Mouse (Mus musculus) heart, embryonic 13.5 days (tissue): Measurements from ENCODE around the gene Slc38a11. TPM values are rescaled to one million over a fixed set of nuclear protein-coding genes. Genes with fewer than 3 reads are reported as not detected.

Source experiments
- ATAC-seq: fragments of 200-750 bp; cut with Nextera tagmentation; 2 replicates; pipeline ENCODE4 v1.8.0; 2017; ENCODE audit warnings: moderate TSS enrichment; ENCODE audit not compliant: insufficient number of reproducible peaks, low FRiP score, low TSS enrichment; ENCODE audit errors: extremely low read depth
- H3K27ac ChIP-seq: fragments of 300-500 bp; sonication (generic); replicated peaks from 2 replicates; pipeline ENCODE4 v1.5.1; 2015; ENCODE audit warnings: moderate library complexity, mild to moderate bottlenecking, inconsistent platforms
- H3K27me3 ChIP-seq: fragments of 300-500 bp; sonication (generic); replicated peaks from 2 replicates; pipeline ENCODE4 v1.6.1; 2015; ENCODE audit warnings: mild to moderate bottlenecking, inconsistent platforms
- H3K36me3 ChIP-seq: fragments of 300-500 bp; sonication (generic); 2 replicates; pipeline ENCODE4 v1.6.1; 2015; ENCODE audit warnings: mild to moderate bottlenecking, inconsistent platforms
- H3K4me1 ChIP-seq: fragments of 300-500 bp; sonication (generic); 2 replicates; pipeline ENCODE4 v1.6.1; 2015; ENCODE audit warnings: inconsistent platforms
- H3K4me2 ChIP-seq: fragments of 300-500 bp; sonication (generic); 2 replicates; pipeline ENCODE4 v1.6.1; 2015; ENCODE audit warnings: inconsistent platforms, mild to moderate bottlenecking, moderate library complexity
- H3K4me3 ChIP-seq: fragments of 300-500 bp; sonication (generic); 2 replicates; pipeline ENCODE4 v1.5.1; 2015; ENCODE audit warnings: moderate library complexity, mild to moderate bottlenecking, inconsistent platforms
- H3K9ac ChIP-seq: fragments of 300-500 bp; sonication (generic); 2 replicates; pipeline ENCODE4 v1.6.1; 2015; ENCODE audit warnings: inconsistent platforms, mild to moderate bottlenecking, moderate library complexity
- H3K9me3 ChIP-seq: fragments of 300-500 bp; sonication (generic); 2 replicates; pipeline ENCODE4 v1.6.1; 2016; ENCODE audit warnings: inconsistent platforms
- WGBS: fragments of 180-500 bp; shearing (Covaris S2); methylation state at CpG from one replicate; pipeline ENCODE4 v1.1.7; 2015; ENCODE audit warnings: mixed read lengths; 5-methylcytosine and 5-hydroxymethylcytosine counted together
- polyA plus RNA-seq: library from polyadenylated mRNA; unstranded; fragments of >200 nt; fragmentation: Nextera tagmentation; extraction: Ambion mirVana; gene quantifications from 2 replicates; pipeline ENCODE4 v1.2.1, GENCODE M21; 2015

Gene Slc38a11
- polyA plus RNA-seq, 1 experiment from 2014 or later, result not detected

DNA sequence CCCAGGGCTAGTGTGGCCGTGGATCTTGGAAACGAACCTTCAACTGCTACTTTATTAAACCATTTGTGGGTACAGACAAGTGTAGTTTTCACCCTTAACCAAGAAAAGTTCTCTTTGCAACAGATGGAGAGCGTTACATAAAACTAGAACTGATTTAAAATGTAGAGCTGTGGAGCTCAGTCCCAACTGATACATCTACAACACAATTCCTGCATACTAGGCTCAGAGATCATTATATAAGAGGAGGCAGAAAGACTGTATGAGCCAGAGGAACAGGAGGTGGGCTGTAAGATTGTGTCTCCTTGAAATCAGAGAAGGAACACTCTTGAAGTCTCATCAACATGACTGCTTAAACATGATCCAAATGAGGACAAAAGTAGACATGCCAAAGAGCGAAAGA is 9.2 kb upstream of the Slc38a11 start:
- H3K4me1 ChIP-seq, result no peaks in the 10 kb centered on the region
- no peaks in the 10 kb centered on the region for H3K36me3 ChIP-seq
- no peaks in the 10 kb centered on the region for H3K9me3 ChIP-seq
- H3K9ac ChIP-seq, result no peak overlapping the region
- no peak overlapping the region for H3K4me2 ChIP-seq
- ATAC-seq, result no peak
- no peak overlapping the region for H3K4me3 ChIP-seq
- WGBS, result 82% methylated on average over 4 of the region's 4 CpGs
- no peak overlapping the region for H3K27ac ChIP-seq
- no peaks in the 10 kb centered on the region for H3K27me3 ChIP-seq

GRCm38 (mm10) chr2:65360736-65361475 is 2.9 kb downstream of the Slc38a11 start:
- H3K9me3 ChIP-seq, result no peaks in the 10 kb centered on the region
- no peak overlapping the region for H3K9ac ChIP-seq
- no peak overlapping the region for H3K4me2 ChIP-seq
- 78% methylated on average over 9 of the region's 9 CpGs for WGBS
- no peak for ATAC-seq
- H3K27ac ChIP-seq, result no peak overlapping the region
- H3K4me1 ChIP-seq, result peaks cover 6% of the 10 kb centered on the region; the same call in 1 of the 2 replicates
- H3K36me3 ChIP-seq, result no peaks in the 10 kb centered on the region
- no peak overlapping the region for H3K4me3 ChIP-seq
- peaks cover 16% of the 10 kb centered on the region; the same call in 1 of the 2 replicates for H3K27me3 ChIP-seq

DNA sequence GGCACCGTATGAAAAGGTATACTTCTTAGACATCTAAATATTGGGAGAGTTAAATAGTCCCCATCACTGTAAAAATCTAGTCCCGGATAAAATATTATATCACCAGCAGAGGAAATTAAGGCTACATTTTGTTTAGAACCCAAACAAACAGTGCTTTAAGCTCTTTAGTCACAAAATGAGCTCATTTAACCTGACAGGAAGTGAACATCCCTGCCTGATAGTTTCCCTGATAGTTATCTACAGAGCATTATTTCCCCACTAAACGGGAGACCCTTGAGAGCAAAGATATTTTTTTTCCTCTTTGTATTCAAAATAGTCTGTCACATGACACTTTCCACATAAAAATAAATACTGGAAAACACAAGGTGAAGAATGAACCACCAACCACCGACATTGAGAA is 16.5 kb downstream of the Slc38a11 start:
- no peak for ATAC-seq
- Histone ChIP-seq H3K9ac (no peak overlapping the region), H3K36me3 (no peaks in the 10 kb centered on the region), H3K9me3 (no peaks in the 10 kb centered on the region), H3K4me3 (no peak overlapping the region), H3K4me1 (peaks cover 13% of the 10 kb centered on the region), H3K27ac (no peak overlapping the region), H3K4me2 (no peak overlapping the region), H3K27me3 (no peaks in the 10 kb centered on the region)
- 57% methylated on average over 4 of the region's 4 CpGs for WGBS

- 62% methylated on average over 1 of the region's 1 CpGs for WGBS
- no peak overlapping the region for H3K27ac ChIP-seq
- ATAC-seq, result no peak
Observed at GRCm38 (mm10) chr2:65346915-65347314, 16.9 kb downstream of the Slc38a11 start.

DNA sequence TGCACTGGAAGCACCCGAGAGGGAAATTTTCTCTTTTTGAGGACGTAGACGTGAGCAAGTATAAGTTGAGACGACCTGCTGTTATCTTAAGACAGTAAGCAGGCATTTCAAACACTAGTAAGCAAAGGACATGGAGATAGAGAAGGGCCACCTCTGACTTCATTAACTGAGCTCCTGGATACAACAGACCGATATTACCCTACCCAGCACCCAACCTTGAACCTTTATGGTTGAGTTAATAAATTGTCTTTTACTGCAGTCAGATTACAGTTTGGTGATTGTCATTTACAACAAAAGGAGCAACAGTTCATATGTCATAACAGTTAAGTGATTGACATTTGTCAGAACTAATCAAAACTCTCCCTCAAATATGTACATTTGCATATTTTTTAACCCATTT is 17.8 kb downstream of the Slc38a11 start:
- H3K27me3 ChIP-seq, result no peaks in the 10 kb centered on the region
- H3K9ac ChIP-seq, result no peak overlapping the region
- no peaks in the 10 kb centered on the region for H3K36me3 ChIP-seq
- no peak overlapping the region for H3K4me3 ChIP-seq
- H3K9me3 ChIP-seq, result no peaks in the 10 kb centered on the region
- no peak overlapping the region for H3K27ac ChIP-seq
- no peak for ATAC-seq
- WGBS, result 73% methylated on average over 5 of the region's 5 CpGs
- H3K4me2 ChIP-seq, result no peak overlapping the region
- peaks cover 19% of the 10 kb centered on the region for H3K4me1 ChIP-seq

More at GRCm38 (mm10) chr2:65346915-65347314, 16.9 kb downstream of the Slc38a11 start:
- Histone ChIP-seq H3K4me2 (no peak overlapping the region), H3K9ac (no peak overlapping the region), H3K9me3 (no peaks in the 10 kb centered on the region), H3K36me3 (no peaks in the 10 kb centered on the region), H3K27me3 (no peaks in the 10 kb centered on the region), H3K4me3 (no peak overlapping the region), H3K4me1 (peaks cover 16% of the 10 kb centered on the region)

- no peaks in the 10 kb centered on the region for H3K9me3 ChIP-seq
- peak overlapping the region; percentile 39; the same call in 1 of the 2 replicates for H3K27ac ChIP-seq
- no peaks in the 10 kb centered on the region for H3K36me3 ChIP-seq
- 0 out of 2 replicates have a peak overlapping the region, but pooled peaks have one; percentile 4 for H3K9ac ChIP-seq
- H3K4me1 ChIP-seq, result peaks cover 22% of the 10 kb centered on the region
- H3K4me2 ChIP-seq, result peak overlapping the region; percentile 30; the same call in 1 of the 2 replicates
- WGBS, result 28% methylated on average over 10 of the region's 10 CpGs
- ATAC-seq, result no peak
- H3K4me3 ChIP-seq, result no peak overlapping the region
- H3K27me3 ChIP-seq, result no peaks in the 10 kb centered on the region
Observed at GRCm38 (mm10) chr2:65342057-65342456, 21.8 kb downstream of the Slc38a11 start.

GRCm38 (mm10) chr2:65340839-65341238 is 23.0 kb downstream of the Slc38a11 start:
- Histone ChIP-seq H3K27me3 (no peaks in the 10 kb centered on the region), H3K4me3 (no peak overlapping the region), H3K4me1 (peaks cover 22% of the 10 kb centered on the region), H3K27ac (no peak overlapping the region), H3K36me3 (no peaks in the 10 kb centered on the region), H3K9me3 (no peaks in the 10 kb centered on the region), H3K4me2 (no peak overlapping the region), H3K9ac (no peak overlapping the region)
- no peak for ATAC-seq
- WGBS, result 83% methylated on average over 3 of the region's 3 CpGs

DNA sequence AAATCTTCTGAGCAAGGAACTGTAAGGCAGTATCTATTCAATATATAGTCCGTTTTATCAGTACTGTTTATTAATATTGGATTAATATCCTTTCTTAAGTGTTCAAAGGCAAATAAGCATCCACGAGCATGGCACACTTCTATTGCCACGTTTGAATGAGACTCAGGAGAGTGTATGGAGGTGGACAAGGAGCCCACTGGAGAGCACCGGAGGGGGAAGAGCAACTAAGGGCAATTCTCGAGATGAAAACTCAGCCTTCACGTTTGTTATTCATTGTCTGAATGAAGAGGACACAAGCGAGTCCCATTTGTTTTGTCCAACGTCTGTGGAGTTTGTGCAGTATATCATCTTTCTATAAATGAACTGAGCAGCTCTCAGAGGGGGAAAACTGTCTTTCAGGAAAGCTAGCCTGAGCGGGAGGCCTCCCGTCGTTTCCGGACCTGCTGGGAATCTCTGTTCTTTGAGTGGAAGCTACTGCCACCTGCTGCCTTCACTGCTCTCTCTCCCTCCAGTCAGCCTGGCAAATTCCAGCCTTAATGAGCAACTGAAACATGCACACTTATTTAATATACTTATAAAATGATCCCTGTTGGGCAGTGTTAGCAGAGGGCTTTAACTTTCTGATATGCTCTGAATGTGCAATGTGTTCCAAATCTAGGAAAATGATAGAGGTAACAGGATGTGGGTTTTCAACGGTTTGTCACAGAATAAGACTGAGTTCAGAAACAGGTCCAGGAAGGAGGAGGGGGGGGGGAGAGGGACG is 26.3 kb downstream of the Slc38a11 start:
- peak overlapping the region; percentile 52 for H3K4me2 ChIP-seq
- no peak overlapping the region for H3K4me3 ChIP-seq
- H3K27ac ChIP-seq, result no peak overlapping the region
- ATAC-seq, result no peak
- no peaks in the 10 kb centered on the region for H3K27me3 ChIP-seq
- peak overlapping the region; percentile 47; the same call in 1 of the 2 replicates for H3K9ac ChIP-seq
- no peaks in the 10 kb centered on the region for H3K36me3 ChIP-seq
- H3K9me3 ChIP-seq, result no peaks in the 10 kb centered on the region
- WGBS, result 17% methylated on average over 14 of the region's 14 CpGs
- H3K4me1 ChIP-seq, result peaks cover 22% of the 10 kb centered on the region

DNA sequence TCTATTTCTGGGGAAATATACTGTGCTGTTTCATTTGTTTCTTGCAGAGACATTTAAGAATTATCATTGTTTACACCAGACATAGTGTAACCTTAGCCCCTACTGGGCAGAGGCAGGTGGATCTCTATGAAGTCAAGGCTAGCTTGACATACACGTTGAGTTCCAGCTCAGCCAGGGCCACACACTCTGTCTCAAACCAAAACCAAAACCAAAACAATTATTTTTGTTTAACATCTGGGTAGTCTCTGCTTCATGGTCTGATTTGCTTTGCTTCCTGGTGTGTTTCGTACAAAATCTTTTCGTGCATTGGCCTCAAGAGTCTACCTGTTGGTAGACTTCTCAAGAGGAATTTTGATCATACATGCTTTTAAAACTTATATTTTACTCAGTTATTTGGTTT is 27.2 kb downstream of the Slc38a11 start:
- Histone ChIP-seq H3K4me2 (no peak overlapping the region), H3K36me3 (no peaks in the 10 kb centered on the region), H3K27me3 (no peaks in the 10 kb centered on the region), H3K4me3 (no peak overlapping the region), H3K9me3 (peaks cover 4% of the 10 kb centered on the region; the same call in 1 of the 2 replicates), H3K9ac (no peak overlapping the region), H3K27ac (no peak overlapping the region), H3K4me1 (peaks cover 16% of the 10 kb centered on the region)
- WGBS, result 83% methylated on average over 3 of the region's 3 CpGs
- no peak for ATAC-seq

- WGBS, result 31% methylated on average over 9 of the region's 9 CpGs
- no peak overlapping the region for H3K4me2 ChIP-seq
- H3K27ac ChIP-seq, result no peak overlapping the region
- ATAC-seq, result no peak
- H3K9ac ChIP-seq, result no peak overlapping the region
- H3K9me3 ChIP-seq, result peaks cover 4% of the 10 kb centered on the region; the same call in 1 of the 2 replicates
- H3K36me3 ChIP-seq, result no peaks in the 10 kb centered on the region
- no peaks in the 10 kb centered on the region for H3K27me3 ChIP-seq
- no peak overlapping the region for H3K4me3 ChIP-seq
- H3K4me1 ChIP-seq, result peaks cover 16% of the 10 kb centered on the region
Observed at GRCm38 (mm10) chr2:65334091-65334490, 29.7 kb downstream of the Slc38a11 start.

DNA sequence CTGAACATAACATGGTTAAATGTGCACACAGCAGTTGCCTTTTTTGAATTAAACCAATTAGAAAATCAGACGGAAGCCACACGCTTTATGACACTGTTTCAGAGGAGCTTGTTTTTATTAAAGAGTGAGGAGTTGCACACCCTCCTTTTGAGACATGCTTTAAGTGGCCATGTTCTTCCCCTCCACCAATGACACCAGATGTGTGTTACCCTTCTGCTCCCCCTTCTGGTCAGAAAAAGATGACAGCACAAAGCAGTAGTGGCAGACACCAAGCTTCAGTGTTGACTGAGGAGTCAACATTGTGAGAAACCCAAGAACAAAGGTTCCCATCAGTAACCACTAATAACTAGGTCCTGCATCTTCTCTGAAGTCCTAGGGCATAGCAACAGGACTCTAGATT is 32.5 kb downstream of the Slc38a11 start:
- no peak overlapping the region for H3K9ac ChIP-seq
- ATAC-seq, result no peak
- WGBS, result 82% methylated on average over 2 of the region's 2 CpGs

More for the DNA sequence above, 32.5 kb downstream of the Slc38a11 start:
- Histone ChIP-seq H3K9me3 (peaks cover 4% of the 10 kb centered on the region; the same call in 1 of the 2 replicates), H3K4me2 (no peak overlapping the region), H3K27ac (no peak overlapping the region), H3K27me3 (no peaks in the 10 kb centered on the region), H3K36me3 (no peaks in the 10 kb centered on the region), H3K4me3 (no peak overlapping the region), H3K4me1 (peaks cover 13% of the 10 kb centered on the region)
